Mouse (Mus musculus): ENCODE results near the gene Gm17268. TPM values are rescaled to one million over a fixed set of nuclear protein-coding genes. Genes with fewer than 3 reads are reported as not detected.

Gene Gm17268
- total RNA-seq (2021): not detected
- long read RNA-seq, experiment 1: 0 reads
- long read RNA-seq, experiment 2: 0 reads

DNA sequence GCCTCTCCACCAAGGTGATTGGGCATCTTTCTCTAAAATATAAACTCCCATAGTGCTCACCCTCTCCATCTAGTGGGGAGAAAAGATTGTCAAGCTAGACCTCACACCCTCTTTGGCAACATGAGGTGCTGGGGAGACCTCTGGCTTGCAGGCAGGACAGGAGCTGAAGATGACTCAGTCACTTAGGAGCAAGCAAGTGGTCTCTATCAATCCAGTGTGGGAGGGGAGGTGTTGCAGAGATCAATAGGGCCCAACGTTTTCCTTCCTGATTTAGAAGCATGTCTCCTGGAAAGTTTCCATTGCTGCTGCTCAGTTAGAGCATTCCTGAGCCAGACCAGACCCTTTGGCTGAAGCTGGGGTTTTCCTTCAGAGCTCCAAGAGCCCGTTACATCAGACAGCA, at the start of gene Gm17268:
TSS of gene Gm17268 (minus strand) at position 28 of the 400 bp plus-strand sequence.
- no peak for DNase-seq (ENCODE audit: low spot score in 2 of 2)

DNA sequence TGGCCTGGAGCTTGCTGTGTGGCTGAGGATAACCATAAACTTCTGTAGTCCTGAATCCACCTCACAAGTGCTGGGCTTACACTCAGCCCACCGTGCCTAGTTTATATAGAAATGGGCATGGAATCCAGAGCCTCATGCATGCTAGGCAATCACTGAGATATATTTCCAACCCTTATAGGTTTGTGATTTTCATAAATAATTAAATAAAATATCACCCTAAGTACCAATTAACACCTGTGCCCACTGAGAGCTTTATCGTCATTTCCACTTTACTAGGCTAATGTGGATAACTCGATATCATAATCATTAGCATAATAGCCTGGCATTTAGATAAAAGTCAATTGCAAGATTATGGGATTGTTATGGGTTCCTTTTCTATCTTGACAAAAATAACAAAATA, 46.0 kb upstream of the Gm17268 start:
- no peak for DNase-seq (ENCODE audit: low spot score in 2 of 2)

DNA sequence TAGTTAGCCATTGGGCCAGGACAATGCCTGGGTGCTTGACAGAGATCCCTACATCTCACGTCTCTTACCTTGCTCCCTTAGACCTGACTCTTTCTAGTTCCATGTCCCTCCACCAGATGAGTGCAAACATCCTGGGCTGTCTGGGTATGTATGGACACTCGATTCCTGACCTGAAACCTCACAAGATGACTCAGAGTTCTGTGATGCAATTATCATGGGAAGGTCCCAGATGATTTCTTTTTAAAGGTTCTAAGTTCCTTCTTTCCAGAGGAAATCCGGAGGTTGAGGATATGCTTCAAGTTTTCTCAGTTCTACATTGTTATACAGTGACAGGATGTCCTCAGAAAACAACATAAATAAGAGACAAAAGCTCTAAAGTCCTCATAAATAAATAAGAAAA, 42.5 kb upstream of the Gm17268 start:
- DNase-seq (ENCODE audit: low spot score in 2 of 2): no peak

DNA sequence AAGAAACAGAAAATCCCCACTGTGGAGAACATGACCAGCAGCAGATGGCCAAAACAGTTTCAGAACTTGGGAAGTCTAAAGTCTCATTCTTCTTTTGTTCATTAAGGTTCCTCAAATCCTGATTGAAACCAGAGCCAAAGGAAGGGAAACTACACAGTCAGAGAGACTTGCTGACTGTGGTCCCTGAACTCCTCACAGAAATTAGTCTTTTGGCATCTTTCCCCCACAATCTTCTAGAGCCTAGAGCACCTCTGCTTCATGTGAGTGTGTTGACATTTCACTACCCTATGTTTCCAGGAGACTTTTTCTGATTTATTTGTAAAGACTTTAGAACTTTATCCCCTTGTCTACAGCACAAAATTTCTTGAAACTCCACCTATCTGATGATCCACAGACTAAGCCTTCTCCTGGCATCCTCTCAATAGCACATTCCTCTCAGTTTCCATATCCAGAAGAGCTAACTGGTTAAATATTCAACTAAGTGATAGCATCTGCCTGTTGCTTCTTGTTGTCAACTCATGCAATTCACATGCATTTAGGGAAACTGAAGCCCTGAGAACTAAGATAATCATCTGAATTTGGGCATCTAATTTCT, 39.9 kb upstream of the Gm17268 start:
- no peak for DNase-seq (ENCODE audit: low spot score in 2 of 2)

DNA sequence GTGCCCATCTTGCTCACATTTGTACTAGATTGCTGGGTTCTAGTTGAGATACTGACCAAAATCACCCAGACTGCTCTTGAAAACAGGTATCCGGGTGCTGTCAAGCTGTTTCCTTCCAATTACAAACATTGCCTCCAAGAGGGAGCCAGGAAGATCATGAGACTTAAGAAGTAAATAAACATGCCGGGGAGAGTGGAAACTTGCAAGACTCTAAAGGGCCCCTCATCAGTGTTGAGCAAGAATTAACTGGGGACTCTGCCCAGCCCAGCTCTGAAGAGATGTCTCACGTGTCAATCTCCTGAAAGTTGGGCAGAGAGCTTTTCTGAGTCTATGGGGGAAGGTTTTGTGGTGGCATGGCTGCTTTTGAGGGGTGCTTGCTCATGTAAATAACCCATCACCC, 38.7 kb upstream of the Gm17268 start:
- DNase-seq (ENCODE audit: low spot score in 2 of 2): no peak

DNA sequence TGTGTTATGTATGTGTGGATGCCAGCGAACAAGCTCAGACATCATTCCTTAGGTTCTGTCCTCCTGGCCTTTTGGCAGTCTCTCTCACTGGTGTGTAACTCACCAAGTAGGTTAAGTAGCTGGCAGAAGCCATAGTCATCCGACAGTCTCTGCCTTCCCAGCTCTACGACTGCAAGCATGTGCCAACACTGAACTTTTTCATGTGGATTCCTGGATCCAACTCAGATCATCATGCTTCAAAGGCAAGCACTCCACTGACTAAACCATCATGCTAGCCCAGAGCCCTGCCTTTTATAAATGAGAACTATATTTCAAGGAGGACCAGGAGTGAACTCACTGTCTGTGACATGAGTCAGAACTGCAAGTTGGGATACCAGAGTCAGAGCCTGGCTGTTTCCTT, 35.3 kb upstream of the Gm17268 start:
- no peak for DNase-seq (ENCODE audit: low spot score in 2 of 2)

DNA sequence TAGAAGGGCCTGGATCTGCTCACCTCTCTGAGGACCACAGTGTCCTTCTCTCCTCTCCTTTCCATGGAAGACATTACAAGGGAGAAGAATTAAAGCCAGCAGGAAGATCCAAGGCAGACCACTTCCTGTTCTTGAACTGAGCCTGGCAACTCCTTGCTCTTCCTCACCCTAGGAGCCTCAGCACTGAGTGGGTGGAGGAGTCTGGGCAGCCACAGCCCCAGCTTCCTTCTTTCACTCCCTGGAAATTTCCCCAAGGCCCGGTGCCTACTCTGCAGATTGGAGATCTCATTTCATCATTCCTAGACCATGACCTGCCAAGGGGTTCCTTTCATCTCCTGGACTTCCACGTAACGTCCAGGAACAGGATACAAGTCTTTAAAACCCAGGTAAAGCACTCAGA, 34.6 kb upstream of the Gm17268 start:
- no peak for DNase-seq (ENCODE audit: low spot score in 2 of 2)

DNA sequence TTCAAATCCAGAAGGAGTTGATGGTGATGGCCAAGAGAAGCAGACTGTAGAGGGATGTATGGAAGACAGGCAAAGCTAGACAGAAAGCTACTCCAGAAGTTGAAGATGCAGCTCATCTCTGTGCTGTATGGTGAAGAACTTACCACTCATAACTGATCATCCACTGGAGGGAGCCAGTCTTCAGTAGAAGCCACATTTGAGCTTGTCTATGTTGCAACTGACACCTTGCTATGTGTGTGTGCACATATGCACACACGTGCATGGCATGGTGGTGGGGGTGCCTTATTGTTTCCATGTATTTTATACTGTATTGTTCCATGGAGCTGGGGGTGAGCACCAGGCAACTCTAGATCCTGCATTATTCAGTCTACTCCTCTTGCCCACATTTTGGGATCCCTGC, 34.0 kb upstream of the Gm17268 start:
- DNase-seq (ENCODE audit: low spot score in 2 of 2): no peak

DNA sequence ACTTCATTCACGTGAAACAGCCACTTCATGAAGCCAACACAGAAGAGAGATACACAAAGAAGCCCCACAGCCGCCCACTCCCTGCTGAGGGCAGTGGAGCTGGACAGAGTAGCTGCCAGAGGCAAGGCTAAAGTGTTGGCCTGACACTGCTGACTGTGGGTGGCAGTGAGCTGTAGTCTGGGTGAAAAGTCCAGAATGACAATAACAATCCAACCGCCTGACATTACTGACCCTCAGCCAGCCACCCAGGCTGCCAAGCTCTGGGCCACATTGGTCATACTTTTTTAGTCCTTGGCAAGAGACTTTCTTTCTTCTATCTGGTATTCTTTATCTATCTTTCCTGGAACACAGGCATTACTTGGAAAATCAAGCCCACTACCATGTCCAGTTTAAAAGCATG, 32.7 kb upstream of the Gm17268 start:
- no peak for DNase-seq (ENCODE audit: low spot score in 2 of 2)

DNA sequence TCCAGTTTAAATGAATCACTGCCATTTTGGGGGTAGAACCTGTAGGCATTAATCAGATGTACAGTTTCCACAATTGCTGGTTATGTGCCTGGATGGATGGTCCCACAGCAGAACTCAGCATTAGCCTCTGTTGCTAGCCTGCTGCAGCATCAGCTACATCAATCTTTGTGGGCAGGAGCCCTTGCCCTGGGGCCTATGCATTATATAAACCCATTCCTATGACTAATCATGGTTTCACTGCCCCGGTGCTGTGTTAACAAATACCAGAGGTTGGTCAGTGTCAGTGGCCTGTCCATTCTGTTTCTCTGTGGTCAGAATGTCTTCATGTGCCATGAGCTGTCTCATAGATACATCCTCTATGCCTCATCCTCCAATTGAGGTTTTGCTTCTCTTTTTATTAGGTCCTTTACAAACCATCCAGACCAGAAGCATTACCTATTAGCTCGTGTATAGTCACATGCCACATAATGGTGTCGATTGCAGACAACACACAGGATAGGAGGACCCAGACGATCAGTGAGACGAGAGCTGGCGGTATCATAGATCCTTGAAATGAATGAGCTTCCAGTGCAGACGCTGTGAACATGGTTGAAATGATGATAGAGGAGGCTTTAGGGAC, 28.7 kb upstream of the Gm17268 start:
- DNase-seq (ENCODE audit: low spot score in 2 of 2): no peak

DNA sequence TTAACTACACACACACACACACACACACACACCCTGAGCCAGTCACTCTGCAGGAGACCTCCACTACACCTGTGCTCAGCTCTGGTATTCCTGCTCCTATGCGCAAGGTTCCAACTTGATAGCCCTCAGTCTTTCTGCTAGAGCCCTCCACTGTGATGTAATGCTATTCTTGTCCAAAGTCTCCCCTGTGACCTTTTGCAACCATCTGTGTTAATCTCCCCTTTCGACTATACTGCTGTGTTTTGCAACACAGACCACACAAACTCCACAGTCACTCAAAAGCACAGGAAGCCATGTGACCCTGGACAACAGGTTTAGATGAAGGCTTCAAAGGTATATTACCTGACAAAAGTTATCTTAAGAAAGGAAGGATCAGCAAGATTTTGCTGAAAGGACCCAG, 25.1 kb upstream of the Gm17268 start:
- DNase-seq (ENCODE audit: low spot score in 2 of 2): no peak

DNA sequence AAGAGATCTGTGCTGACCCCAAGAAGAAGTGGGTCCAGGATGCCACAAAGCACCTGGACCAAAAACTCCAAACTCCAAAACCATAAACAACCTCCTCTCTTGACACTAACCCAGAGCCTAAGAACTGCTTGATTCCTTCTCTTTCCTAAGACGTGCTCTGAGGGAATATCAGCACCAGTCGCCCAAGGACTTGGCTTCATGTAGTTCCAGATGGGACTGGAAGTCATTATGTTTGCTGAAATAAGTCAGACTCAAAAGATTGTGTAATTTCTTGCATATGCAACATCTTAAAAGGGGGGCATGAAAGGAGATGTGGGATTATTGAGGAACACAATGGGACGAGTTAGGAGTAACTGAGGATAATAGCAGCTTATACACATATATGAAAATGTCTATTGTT, 23.9 kb upstream of the Gm17268 start:
- no peak for DNase-seq (ENCODE audit: low spot score in 2 of 2)

DNA sequence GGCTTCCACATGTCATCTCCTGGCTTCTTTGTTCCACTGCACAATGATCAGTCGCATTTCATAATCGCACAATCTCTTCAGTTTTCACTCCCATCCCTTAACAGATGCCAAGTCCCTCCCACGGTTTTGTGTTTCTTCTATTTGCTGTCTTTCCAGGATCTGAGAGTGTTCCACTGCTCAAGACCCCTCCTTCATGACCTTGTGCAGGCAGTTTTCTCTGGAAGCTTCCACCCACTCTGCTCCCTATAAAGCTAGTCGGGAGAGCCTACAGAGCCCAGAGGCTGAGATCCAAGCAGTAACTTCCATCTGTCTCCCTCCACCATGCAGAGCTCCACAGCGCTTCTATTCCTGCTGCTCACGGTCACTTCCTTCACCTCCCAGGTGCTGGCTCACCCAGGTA, 19.3 kb upstream of the Gm17268 start, which contains the start of gene Ccl11:
TSS of gene Ccl11 (plus strand) at position 178 of the 400 bp plus-strand sequence.
- DNase-seq (ENCODE audit: low spot score in 2 of 2): no peak

DNA sequence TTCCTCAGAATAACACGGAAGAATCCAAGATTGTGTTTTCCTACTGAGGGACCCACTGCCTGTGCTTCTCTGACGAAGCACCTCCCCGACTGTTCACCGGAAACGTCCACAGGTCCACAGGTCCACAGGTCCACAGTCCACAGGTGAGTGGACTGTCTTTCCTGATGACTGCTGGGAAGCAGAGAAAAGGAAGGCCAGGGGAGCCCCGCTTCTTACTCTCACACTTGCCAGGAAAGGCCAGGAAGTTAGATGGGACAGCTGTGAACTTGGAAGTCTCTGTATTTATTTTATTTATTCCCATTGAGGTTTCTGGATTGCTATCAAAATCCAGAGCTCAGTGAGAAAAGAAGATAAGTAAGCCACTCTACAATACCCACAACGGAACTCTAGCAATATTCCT, 15.5 kb upstream of the Gm17268 start:
- no peak for DNase-seq (ENCODE audit: low spot score in 2 of 2)

DNA sequence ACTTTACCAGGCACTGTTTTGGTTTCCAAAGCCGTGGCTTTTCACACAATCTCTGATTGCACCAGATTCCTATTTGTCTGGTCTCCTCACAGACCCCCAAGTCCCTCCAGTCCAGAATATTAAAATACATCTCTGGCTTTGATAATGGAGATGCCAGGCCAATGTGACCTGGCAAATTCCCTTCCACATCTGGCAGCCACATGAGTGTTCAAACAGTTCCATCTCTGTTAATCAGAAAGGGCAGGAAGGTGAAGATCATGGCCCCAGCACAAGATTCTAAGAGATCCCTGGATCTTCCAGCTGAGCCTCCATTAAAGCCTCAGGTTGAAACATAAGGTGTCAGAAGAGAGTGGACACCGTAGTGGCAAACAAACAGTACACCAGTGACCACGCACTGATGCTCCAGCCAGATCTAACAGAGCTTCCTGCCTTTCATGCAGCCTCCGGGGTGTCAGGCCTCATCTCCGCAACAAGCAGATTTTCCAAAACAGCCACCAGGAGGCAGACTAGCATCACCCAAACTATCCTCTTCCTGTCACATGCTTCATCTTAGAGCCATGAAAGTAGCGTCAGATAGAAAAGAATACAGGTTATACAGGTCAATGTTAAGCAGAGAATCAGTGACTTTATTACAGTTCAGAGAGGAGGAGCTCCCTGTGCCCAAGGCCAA, 9.5 kb upstream of the Gm17268 start:
- peak in 1 of 2 experiments; percentile 16 for DNase-seq (ENCODE audit: low spot score in 2 of 2)

DNA sequence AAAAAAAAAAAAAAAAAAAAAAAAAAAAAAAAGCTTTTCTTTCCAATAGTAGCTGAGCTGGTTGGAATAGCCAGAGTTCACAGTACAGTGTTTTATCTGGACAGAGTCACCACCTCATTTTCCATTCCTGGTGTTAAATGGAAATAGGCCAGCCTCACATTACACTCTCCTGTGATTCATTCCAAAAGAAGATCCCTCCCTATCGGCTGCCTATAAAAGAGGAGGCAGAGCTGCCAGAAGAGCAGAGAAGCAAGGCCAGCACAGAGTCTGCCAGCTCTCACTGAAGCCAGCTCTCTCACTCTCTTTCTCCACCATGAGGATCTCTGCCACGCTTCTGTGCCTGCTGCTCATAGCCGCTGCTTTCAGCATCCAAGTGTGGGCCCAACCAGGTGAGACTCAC, 7.1 kb upstream of the Gm17268 start, which contains the start of gene Ccl7:
TSS of gene Ccl7 (plus strand) at position 242 of the 400 bp plus-strand sequence.
- no peak for DNase-seq (ENCODE audit: low spot score in 2 of 2)

DNA sequence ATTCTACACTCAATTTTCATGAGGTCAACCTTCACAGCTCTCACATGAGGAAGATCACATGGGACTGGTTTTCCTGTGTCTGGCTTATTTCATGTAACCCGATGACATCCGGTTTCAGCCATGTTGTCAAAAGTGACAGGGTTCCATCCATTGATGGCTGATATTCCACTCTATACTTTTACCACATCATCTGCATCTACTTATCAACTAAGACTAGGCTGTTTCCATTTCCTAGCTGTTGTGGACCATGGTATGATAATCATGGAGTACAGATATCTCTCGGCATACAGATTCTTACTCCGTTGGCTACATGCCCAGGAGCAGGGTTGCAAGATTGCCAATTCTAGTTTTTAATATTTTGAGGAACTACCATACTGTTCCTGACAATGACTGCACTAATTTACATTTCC, 3.3 kb upstream of the Gm17268 start:
- DNase-seq (ENCODE audit: low spot score in 2 of 2): no peak

DNA sequence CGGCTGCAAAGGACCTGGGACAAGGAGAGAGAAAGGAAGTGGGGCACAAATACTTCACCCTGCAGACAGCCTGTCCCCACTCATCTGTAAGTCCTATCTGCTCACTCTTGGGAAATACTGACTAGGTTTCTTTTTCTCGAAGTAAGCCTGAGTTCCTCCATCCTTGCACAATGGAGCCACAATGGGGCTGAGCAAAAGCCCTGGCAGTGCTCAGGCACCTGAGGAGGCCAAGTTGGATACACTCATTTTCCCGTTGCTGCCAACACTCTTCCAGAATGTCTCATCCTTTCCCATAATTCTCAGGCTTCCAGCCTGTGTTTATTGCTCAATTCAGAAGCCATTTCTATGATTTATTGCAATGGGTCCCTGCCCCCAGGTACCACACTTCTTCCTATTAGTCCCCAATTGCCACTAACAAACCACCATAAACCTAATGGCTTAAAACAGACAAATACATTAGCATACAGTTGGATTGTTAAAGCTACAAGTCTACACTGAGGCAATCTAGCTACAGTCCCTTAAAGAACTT, 834 bp upstream of the Gm17268 start:
- DNase-seq (ENCODE audit: low spot score in 2 of 2): no peak

DNA sequence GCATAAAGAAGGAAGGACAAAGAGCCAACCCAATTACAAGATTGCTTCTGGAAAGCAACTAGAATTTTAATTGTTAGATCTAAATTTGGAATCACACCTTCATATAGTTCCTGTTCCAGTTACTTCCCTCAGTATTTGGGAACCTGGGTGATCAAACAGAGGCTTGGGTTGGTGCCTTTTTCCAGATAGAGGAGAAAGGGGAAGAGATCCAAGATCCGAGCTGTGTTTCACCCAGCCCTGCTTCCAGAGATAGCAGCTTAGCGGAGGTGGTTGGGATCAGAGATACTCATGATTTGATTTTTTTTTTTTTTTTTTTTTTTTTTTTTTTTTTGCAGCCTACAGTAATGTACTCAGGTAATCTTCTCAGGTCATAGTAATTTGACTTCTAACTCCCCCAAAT, 2.5 kb downstream of the Gm17268 start:
- no peak for DNase-seq (ENCODE audit: low spot score in 2 of 2)

DNA sequence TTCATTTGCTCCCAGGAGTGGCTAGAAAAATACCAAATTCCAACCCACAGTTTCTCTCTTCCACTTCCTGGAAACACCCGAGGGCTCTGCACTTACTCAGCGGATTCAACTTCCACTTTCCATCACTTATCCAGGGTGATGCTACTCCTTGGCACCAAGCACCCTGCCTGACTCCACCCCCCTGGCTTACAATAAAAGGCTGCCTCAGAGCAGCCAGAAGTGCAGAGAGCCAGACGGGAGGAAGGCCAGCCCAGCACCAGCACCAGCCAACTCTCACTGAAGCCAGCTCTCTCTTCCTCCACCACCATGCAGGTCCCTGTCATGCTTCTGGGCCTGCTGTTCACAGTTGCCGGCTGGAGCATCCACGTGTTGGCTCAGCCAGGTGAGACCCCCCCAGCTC, 3.0 kb downstream of the Gm17268 start, which contains the start of gene Ccl2:
TSS of gene Ccl2 (plus strand) at position 216 of the 400 bp plus-strand sequence.
- peak in 1 of 2 experiments; percentile 13 for DNase-seq (ENCODE audit: low spot score in 2 of 2)

DNA sequence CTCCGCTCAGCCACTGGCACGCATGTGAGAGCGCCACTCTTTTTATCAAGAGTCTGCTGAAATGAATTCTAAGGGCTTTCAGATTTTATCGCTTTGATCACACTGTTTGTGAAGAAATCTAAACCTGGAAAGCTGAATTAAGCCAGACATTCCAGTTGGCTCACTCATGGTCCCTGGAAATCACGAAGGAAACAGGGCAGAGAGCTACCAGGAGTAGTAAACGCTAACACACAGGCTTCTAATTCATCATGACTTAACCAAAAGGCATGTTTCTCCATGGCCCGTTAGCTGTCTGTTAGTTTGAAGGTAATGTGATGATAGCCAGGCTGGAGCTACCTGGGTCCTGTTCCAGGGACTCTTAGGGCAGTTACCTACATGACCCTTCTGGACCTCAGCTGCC, 3.9 kb downstream of the Gm17268 start:
- no peak for DNase-seq (ENCODE audit: low spot score in 2 of 2)

DNA sequence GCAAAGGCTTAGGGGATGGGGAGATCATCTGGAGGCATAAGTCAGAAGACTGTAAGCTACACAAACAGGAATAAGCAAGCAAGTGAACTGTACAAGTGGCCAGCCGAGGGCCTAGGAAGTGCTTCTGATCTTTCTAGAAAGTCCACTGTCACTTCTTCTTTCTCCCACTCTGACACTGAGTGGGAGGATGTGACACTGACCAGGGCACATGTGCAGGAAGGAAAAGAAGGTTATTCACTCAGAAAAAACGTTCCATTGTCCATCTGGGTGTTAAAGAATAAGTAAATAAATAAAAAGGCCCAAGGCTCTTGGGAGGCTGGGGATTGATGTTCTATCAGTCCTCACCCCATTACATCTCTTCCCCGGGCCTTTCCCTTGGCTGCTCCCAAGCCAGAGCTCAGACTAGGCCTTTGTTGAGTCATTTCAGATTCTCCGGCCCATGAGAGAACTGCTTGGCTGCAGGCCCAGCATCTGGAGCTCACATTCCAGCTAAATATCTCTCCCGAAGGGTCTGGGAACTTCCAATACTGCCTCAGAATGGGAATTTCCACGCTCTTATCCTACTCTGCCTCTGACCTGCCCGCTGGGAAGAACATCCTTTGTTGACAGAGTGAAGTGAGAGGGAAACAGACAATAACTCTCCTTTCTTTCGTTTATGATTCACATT, 5.6 kb downstream of the Gm17268 start:
- no peak for DNase-seq (ENCODE audit: low spot score in 2 of 2)
